Mouse (Mus musculus) lung, adult 18-20 months (tissue): ENCODE measurements at regions not wholly inside any gene's neighbourhood (a gene's known extent, or its start where the extent isn't known, plus 50 kb on each side); places are given as distances from the start of the nearest gene placed in this dataset.
A peak's percentile ranks its signal among the peaks of the same experiment; 100 is the strongest.
"Not testable (repeated sequence)": the region's sequence is repeated elsewhere in the genome, so short reads cannot be mapped to it uniquely, and the experiment has no call there.

Source experiments
- DNase-seq, 2 experiments: peaks; one replicate each; pipeline ENCODE4 v3.0.0; 2022; ENCODE audit warnings: mixed read lengths in 2 of 2

DNA sequence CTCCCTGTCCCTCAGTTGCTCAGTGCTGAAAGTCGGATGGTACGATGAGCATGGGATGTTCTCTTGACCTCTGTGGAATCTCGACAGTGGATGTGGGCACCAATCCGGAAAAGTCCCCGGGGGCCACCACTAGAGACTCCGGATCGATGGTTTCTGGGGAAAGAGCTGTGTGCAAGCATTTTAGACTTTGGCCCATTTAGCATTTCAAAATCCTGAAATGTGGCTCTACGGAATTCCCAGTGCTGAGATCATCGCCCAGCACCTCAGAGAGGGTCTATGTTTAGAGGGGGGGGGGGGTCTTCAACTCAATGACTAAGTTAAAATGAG, 68.6 kb downstream of the Tomm20 start:
- DNase-seq = no peak

DNA sequence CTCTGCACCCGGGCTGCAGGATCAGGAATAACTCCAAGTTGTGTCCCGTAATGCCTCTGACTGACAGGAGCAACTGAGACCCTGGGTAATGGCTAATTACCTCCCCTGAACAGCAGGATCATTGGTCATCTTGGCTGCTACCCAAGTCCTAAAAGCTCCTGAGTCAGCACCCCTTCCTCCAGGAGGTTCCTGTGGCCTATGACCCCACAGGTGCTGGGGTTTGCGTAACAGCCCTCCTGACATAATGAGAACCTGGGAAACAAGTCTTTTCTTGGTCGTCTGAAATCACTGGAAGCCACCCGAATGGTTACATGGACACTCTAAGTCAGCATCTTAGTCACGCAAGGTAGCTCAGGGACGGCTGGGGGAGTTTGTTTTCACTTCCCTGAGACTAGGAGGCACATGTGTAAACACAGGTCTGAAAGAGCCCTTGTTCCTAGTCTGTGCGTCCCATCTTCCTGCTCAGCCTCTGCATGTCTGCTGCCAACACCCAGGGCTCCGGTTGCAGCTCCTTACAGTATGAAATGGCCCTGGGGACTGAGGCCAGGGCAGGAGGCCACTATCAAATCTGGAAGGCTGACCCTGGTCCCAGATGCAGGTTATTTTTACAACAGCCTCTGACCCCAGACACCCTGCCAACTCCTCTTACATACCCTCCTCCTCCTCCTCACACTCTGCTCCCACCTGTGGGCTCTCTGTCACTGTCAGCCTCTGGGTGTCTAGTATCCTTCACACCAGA, 69.2 kb downstream of the Tomm20 start:
- peak; percentile 64 to 79 for DNase-seq

GRCm38 (mm10) chr8:126875491-126876155, 70.0 kb downstream of the Tomm20 start:
- no peak for DNase-seq

DNA sequence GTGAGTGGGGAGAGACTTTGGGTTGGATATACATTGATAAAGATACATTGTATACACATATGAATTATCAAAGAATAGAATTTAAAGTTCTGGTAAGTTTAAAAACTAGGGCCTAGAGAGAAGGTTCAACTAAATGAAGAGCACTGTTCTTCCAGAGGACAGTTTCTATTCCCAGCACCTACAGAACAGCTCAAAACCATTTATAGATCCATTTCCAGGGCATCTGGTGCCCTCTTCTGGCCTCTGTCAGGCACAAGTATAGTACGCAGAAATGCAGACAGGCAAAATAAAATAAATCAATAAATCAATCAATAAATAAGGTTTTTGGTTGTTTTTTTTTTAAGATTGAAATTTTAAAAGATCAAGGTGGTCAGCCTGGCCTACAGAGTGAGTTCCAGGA, 70.8 kb downstream of the Tomm20 start:
- no peak for DNase-seq

DNA sequence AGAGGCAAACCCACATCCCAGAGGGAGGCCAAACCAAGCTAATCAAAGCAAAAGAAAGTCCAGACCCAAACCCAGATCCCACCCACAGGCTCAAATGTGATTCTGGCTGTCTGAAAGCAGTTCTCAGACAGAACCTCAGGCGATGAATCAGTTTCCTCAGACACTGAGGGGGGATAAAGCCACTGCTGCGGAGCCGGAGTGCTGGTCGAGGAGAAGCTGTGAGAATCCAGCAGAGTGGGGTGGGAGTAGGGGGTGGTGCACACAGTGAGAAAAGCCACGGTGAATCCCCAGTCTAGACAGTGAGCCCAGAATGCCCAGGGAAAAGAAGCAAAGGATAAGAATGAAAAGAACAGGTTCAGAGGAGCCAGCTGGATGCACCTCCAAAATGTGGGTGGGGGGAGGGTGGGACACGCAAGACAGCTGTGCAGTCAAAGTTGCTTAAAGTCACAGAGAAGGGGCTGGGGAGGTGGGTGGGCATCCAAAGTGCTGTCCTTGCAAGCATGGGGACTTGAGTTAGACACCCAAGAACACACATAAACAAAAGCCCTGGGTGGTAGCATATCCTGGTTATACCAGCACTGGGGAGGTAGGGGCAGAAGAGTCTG, 71.4 kb downstream of the Tomm20 start:
- DNase-seq = no peak

DNA sequence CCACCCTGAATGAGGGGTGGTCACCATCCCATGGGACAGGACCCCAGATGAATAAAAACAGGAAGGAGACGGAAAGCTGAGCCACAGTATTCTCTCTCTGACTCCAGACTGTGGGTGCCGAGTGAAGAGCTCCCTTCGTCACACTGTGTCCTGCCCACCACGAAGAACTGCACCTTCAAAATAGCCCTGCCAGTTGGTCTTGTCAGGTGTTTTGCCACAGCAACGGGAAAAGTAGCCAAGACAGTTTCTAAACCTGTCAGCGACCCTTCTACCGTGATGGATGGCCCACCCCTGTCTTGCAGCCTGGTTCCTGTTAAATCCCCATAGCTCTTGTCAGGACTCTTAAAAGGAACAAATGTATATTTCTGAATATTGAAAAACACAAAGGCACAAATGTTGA, 72.3 kb downstream of the Tomm20 start:
- no peak for DNase-seq

GRCm38 (mm10) chr8:126872574-126872973, 73.1 kb downstream of the Tomm20 start:
- peak; percentile 68 to 71 for DNase-seq

DNA sequence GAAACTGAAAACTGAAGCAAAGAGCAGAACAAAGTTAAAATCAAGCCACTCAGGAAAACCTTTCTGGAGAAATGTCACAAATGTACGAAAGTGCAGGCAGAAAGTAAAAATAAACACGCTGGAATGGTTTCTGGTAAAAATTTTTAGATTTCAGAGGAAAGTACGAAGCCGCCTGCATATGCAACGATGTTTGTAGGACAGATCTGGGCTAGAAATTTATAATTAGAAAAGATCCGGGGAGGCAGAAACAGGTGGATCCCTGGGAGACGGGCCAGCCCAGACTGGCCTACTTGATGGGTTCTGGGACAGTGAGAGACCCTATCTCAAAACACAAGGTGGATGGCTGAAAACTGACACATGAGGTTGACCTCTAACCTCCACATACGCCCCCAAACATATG, 73.5 kb downstream of the Tomm20 start:
- DNase-seq = no peak

DNA sequence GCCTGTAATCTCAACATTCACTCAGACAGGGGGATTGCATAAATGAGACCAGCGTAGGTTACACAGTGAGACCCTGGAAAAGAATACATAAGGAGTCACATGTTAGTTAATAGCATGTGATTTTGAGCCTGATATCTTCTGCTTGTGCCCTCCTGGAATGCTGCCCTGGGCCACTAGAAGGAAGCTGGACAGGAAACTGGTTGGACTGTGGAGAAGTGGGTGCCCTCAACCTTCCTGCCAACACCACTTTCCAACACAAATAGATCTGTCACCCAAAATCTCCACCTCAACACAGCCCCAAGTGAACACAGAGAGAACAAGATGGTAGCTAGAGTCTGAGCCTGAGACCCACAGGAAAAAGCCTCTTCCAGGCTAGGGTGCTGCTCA, 76.2 kb downstream of the Tomm20 start:
- DNase-seq = peak; percentile 56 to 62

GRCm38 (mm10) chr8:126868831-126869463, 76.7 kb downstream of the Tomm20 start:
- DNase-seq = peak in 1 of 2 experiments; percentile 38

DNA sequence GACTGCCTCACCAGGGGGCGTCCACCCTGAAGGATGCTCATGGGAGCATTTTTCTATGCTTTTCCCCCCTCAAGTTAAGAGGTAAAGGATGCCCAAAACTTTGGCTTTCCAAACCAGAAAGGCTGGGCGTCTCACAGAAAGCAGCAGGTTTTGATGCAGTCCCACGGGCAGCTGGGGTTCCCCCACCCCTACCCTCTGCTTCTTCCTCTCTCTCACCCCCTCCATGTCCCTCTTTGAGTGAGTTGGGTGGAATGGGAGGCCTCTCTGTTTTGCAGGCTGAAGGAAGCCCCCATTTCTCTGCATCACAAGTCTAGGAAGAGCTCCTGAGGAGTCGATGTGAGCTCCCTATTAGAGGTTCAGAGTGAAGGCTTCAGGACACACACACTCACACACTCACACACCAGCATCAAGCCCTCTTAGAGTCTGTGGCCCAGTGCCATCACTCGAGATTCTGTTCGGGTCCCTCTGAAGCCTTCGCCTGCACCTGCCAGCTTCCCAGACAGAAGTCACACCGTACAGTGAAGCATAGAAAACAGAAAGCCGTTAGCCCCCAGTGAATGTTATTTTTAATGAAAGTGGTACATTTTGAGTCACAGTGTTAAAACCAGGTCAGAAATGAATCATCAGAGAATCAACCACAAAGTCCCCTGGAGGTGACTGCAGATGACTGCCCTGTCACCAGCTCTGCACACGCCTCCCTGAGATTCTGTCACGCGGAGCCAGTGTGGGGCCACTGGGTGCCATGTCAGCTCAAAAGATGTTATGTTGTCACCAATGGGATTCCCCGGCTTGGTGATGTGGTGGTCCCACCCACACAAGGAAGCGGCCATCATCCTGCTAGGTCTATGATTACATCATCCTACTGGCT, 78.3 kb downstream of the Tomm20 start:
- DNase-seq = peak in 1 of 2 experiments; percentile 36

DNA sequence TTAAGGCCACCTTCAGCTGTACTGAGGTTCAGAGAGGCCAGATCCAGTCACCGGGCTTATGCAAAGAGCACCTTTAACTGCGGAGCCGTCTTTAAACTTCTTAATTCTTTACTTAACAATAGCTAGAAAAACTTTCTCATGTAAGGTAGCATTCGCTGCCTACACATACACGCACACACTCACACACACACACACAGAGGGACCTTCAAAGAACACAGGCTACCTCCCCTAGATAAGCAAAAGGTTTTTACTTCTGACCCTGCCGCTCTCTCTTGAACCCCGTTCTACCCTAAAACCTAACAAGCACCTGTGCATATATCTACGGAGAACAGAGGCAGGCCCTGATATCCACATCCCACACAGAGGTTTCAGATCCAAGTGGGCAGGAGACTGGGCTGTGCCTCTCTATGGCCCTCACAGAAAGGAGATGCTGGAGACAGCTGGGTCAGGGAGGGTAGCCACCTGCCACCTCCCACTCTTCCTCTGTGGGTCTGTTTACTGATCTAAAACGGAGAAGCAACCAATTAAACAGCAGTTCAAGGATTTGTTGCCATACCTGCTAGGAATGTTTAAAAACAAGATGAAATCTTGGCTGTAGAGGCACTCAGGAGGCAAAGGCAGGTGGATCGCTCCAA, 81.2 kb downstream of the Tomm20 start:
- no peak for DNase-seq

- DNase-seq = not testable (repeated sequence)
These were observed 82.0 kb downstream of the Tomm20 start for GRCm38 (mm10) chr8:126863661-126864060.

- no peak for DNase-seq
These were observed 83.9 kb downstream of the Tomm20 start for GRCm38 (mm10) chr8:126861754-126862153.

- no peak for DNase-seq
These were observed 85.0 kb downstream of the Tomm20 start for GRCm38 (mm10) chr8:126860630-126861029.

- no peak for DNase-seq
These were observed 85.8 kb downstream of the Tomm20 start for GRCm38 (mm10) chr8:126859706-126860424.

- peak in 1 of 2 experiments; percentile 32 for DNase-seq
These were observed 88.1 kb downstream of the Tomm20 start for GRCm38 (mm10) chr8:126857307-126858203.

GRCm38 (mm10) chr8:126855914-126856313, 89.7 kb downstream of the Tomm20 start:
- no peak for DNase-seq

DNA sequence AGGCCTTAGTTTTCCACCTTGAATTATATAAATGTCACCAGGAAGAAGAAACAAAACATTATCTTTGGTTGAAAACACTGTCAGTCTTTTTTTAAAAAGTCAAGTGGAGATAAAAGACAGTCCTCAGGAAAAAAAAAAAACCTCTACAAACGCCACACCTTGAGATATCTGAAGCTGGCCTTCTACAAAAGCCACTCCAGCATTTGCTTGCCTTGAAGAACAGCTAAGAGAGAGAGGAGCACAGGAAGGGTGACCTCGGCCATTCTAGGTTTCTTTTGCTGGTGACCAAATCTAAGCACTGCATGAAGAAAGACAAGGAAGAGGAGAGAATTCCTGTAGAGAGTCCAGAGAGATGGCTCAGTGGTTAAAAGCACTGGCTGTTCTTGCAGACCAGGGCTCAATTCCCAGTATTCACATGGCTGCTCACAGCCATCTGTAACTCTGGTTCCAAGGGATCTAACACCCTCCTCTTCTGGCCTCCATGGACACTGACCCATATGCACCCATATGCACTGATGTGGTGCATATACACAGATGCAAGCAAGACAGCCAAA, 90.5 kb downstream of the Tomm20 start:
- no peak for DNase-seq
